Mouse (Mus musculus) adrenal gland, postnatal 10 days (tissue): Measurements from ENCODE around the gene Fam98a. TPM values are rescaled to one million over a fixed set of nuclear protein-coding genes. Genes with fewer than 3 reads are reported as not detected.

Source experiments
- DNase-seq: peaks from one replicate; pipeline ENCODE4 v3.0.0; 2021; ENCODE audit warnings: mixed read lengths
- total RNA-seq, 2 experiments: library from RNA; stranded (reverse); gene quantifications; 2 replicates each; pipeline ENCODE4 v1.2.3; 2021

Gene Fam98a
- total RNA-seq, 2 experiments from 2014 or later: 24.8 to 32.8 TPM

GRCm38 (mm10) chr17:75522347-75523065 lies 29.2 kb downstream of the Fam98a start:
- peak; percentile 73 for DNase-seq

DNA sequence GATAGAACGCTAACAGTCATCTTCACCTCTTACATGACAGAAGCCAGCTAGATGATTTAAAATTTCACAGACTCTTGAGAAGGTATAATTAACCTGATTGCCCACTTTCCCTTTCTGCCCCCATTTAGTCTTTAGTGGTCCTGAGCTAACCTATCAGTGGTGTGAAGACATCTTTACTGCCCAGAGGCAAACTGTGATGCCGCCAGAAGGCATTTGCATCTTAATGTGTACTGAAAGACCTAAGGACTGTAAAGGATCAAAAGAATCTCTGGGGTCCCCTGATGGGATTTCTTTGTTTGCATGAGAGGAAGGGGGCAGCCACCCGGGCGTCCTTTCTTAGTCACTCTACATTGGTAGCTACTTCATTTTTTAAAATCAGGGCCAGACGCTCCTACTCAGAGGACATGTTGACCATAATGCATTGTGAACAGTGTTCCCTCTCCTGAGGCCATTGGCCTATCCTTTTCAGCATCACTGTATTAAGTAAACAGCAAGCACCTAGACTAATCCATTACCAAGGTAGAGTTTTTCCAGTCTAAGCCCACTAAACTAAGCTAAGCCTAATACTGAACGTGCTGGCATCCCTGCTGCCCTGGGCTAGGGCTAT lies 30.4 kb downstream of the Fam98a start:
- no peak for DNase-seq

DNA sequence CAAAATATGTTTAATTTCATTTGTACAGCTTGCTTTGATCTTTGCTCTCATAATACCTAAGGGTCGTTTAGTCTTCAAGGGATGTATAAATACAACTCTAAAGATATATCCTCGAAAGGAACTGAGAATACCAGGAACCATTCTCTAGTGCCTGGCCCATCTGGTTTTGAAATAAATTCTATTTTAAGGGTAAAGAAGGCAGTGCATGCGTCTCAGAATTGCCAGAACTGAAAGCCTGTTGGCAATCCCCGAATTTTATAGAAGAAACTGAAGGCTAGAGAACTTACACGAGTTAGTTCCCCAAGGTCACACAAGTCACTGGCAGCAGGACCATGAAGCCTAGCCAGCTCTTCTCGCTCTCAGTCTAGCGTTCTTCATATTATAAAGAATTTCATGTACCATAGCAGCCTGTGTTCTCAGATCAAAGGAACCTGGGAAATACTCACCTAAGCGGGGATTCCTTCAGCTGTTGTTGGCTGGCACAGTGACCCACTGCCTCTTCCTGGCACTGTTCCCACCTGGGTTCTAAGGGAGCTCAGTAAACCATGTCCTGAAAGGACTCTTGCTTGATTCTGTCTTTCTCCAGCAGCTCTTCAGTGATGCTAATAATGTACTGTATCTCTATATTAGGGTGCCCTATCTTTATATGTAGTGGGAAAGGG lies 32.4 kb downstream of the Fam98a start:
- no peak for DNase-seq

DNA sequence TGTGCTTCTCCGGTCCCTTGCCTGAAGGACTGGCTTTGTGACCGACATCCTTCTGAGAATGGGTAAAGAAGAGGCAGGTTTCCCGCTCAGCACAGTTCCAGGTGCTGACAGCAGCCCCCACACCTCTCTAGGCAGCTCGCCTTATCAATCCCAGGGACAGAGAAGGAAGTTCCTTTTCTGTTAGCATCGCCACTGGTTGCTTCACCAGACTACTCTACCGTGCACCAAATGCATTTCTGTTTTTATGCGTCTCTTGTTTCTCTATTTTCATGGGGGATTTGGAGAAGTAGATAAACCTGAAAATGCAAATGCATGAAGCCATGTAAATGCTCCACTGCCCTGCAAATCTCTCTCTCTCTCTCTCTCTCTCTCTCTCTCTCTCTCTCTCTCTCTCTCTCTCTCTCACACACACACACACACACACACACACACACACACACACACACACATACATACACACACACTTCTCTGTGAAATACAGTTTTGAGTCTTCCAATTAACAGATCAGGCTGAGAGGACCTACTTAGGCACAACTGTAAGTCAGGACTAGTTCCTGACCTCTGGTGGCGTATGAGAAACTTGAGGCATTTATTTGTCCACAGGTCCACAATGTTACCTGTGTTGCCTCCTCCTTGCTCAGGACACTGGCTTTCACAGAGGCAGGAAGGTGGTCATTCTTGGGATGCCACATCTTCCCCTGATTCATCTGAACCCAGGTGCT lies 33.4 kb downstream of the Fam98a start:
- DNase-seq: no peak

DNA sequence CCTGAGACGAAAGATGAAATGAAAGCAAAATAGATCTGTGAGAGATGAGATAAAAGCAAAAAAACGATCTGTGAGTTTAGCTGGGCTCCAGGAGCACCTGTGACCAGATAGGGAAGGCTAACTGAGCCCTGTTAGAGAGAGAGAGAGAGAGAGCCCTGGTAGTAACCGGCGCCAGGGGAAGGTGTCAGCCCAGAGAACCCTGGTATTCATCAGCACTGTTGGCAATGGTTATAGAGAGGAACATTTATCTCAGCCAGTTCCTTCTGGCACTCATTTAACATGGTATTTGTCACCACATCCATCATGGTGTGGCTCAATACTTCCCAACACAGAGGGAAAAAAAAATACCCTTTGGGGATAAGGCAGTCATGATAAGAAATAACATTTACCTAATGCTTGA lies 35.2 kb downstream of the Fam98a start:
- no peak for DNase-seq

- no peak for DNase-seq
These were observed 42.5 kb downstream of the Fam98a start for GRCm38 (mm10) chr17:75509257-75509656.

GRCm38 (mm10) chr17:75506708-75507641 lies 44.8 kb downstream of the Fam98a start:
- no peak for DNase-seq

DNA sequence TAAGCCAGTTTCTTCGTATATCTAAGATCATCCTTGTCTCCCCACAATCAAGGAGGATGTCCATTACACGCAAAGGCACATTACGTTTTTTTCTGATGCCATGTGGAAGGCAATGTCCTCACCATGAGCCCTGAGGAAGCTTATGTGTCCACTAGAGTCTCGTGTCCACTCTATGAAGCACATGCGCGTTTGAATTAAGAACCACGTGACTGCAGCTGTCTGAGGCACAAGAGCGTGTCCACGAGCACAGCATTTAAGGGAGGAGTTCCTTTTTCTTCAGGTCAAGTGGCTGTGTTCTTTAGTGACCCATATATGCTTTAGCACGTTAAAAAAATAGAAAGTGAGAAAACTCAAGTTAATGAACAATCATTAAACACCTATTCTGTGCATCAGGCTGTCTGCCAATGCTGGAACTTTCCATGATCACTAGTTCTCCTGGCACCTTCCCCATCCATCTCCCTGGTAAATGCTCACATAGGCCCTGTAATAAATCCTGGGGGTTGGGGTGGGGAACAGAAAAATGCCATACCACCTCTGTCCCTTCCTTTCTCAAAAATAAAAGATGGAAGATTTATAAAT lies 45.6 kb downstream of the Fam98a start:
- no peak for DNase-seq

GRCm38 (mm10) chr17:75505053-75505452 lies 46.7 kb downstream of the Fam98a start:
- no peak for DNase-seq

GRCm38 (mm10) chr17:75503031-75503430 lies 48.7 kb downstream of the Fam98a start:
- no peak for DNase-seq

DNA sequence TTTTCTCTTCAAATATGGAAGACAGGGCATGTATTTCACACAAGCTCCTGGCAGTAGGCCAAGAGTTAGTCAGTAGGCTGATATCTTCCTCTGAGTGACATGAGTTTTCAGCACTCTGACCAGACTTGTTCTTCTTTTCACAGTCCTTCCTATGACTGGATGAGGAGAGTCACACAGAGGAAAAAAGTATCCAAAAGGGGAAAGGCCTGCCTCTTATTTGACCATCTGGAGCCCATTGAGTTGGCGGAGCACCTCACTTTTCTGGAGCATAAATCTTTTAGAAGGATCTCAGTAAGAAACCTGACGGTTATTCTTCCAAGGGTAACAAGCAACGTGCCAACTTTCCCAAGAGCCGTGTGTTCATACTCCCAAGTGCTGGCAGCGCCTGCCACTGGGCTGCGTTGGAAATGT lies 53.5 kb downstream of the Fam98a start:
- DNase-seq: peak; percentile 51

- no peak for DNase-seq
These were observed 56.5 kb downstream of the Fam98a start for GRCm38 (mm10) chr17:75495213-75495612.

Other genes starting within 250 kb of the Fam98a start
- gene Rasgrp3, start 116.0 kb downstream of the Fam98a start, total RNA-seq: 10 to 100 TPM; 26.3 to 38.6 TPM